Mouse (Mus musculus): ENCODE results near the gene Ano6. TPM values are rescaled to one million over a fixed set of nuclear protein-coding genes. Genes with fewer than 3 reads are reported as not detected.

The Ano6 gene
- total and polyA plus RNA-seq, 3 experiments, result 14.9 to 27.0 (median 18.4) TPM

- Histone ChIP-seq H3K36me3 (replicated peaks in 1 of 2; ENCODE audit: control insufficient read depth in 1 of 2, insufficient read depth in 1 of 2, low read length in 1 of 2) (peaks cover 15 to 28% of the 10 kb centered on the region in 2 experiments), H3K9ac (ENCODE audit: insufficient read depth, low read depth) (no peak overlapping the region), H3K27me3 (replicated peaks) (no peaks in the 10 kb centered on the region), H3K4me2 (ENCODE audit: insufficient read depth, low read depth, poor library complexity, severe bottlenecking) (no peak overlapping the region), H3K27ac (ENCODE audit: insufficient read depth, low read depth) (no peak overlapping the region), H3K4me1 (ENCODE audit: control insufficient read depth in 1 of 2, insufficient read depth in 2 of 2) (peaks cover 11 to 35% of the 10 kb centered on the region in 2 experiments), H3K79me2 (replicated peaks; ENCODE audit: control insufficient read depth, extremely low read depth, insufficient read depth, poor library complexity, severe bottlenecking) (no peaks in the 10 kb centered on the region), H3K4me3 (replicated peaks in 1 of 3; ENCODE audit: low read depth in 2 of 3, low read length in 2 of 3, poor library complexity in 1 of 3) (peak overlapping the region in 1 of 3 experiments; percentile 30), H3K9me3 (replicated peaks; ENCODE audit: low read length) (no peaks in the 10 kb centered on the region)
- in situ Hi-C loops (cut with MboI; ENCODE audit: low pct_ligation_motif_present, low pct_unique_long_range_greater_than_20kb, low sequenced_read_pairs) (no loop called here), dilution Hi-C loops (cut with MboI; ENCODE audit: extremely low pct_ligation_motif_present, extremely low pct_unique_long_range_greater_than_20kb, low sequenced_read_pairs) (no loop called here)
- no peak for DNase-seq (ENCODE audit: extremely low read depth)
- TF ChIP-seq BHLHE40 (IDR thresholded peaks at IDR 0.05; ENCODE audit: low read depth, low read length), result peak; percentile 28; the same call in 1 of the 2 replicates
- TF ChIP-seq MXI1 (IDR thresholded peaks at IDR 0.05; ENCODE audit: low read depth, low read length), result no peak
- TF ChIP-seq ZNF384 (IDR thresholded peaks at IDR 0.05; ENCODE audit: low read depth, low read length), result peak; percentile 57; the same call in 1 of the 2 replicates
- TF ChIP-seq POLR2AphosphoS2 (IDR thresholded peaks at IDR 0.05; ENCODE audit: low read depth, low read length), result no peak
- TF ChIP-seq TCF12 (IDR thresholded peaks at IDR 0.05; ENCODE audit: low read depth, low read length), result 0 out of 2 replicates have a peak, but pooled peaks have one; percentile 22
- TF ChIP-seq UBTF (IDR thresholded peaks at IDR 0.05; ENCODE audit: low read depth, low read length), result no peak
Measured at GRCm38 (mm10) chr15:95977169-95977938, 186.7 kb downstream of the Ano6 start.

DNA sequence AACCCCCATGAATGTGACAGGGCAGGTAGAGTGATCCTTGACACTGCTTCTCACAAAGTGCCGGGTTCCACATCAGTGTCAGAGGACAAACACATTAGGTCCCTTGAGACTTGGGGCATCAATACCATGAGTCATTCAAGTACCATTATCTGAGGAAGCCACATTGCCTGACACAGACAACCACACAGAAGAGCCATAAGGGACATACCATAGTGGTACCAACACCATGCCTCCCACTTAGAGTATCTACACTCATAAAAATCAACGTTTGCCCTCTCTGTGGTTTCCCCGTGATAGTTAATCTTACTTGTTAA is 187.3 kb downstream of the Ano6 start:
- Histone ChIP-seq H3K27ac (ENCODE audit: insufficient read depth, low read depth) (no peak overlapping the region), H3K4me1 (ENCODE audit: control insufficient read depth in 1 of 2, insufficient read depth in 2 of 2) (peaks cover 11 to 35% of the 10 kb centered on the region in 2 experiments), H3K4me2 (ENCODE audit: insufficient read depth, low read depth, poor library complexity, severe bottlenecking) (no peak overlapping the region), H3K27me3 (replicated peaks) (no peaks in the 10 kb centered on the region), H3K4me3 (replicated peaks in 1 of 3; ENCODE audit: low read depth in 2 of 3, low read length in 2 of 3, poor library complexity in 1 of 3) (peak overlapping the region in 1 of 3 experiments; percentile 30), H3K9me3 (replicated peaks; ENCODE audit: low read length) (no peaks in the 10 kb centered on the region), H3K36me3 (replicated peaks in 1 of 2; ENCODE audit: control insufficient read depth in 1 of 2, insufficient read depth in 1 of 2, low read length in 1 of 2) (peaks cover 11 to 23% of the 10 kb centered on the region in 2 experiments), H3K9ac (ENCODE audit: insufficient read depth, low read depth) (no peak overlapping the region), H3K79me2 (replicated peaks; ENCODE audit: control insufficient read depth, extremely low read depth, insufficient read depth, poor library complexity, severe bottlenecking) (no peaks in the 10 kb centered on the region)
- in situ Hi-C loops (cut with MboI; ENCODE audit: low pct_ligation_motif_present, low pct_unique_long_range_greater_than_20kb, low sequenced_read_pairs) (no loop called here), dilution Hi-C loops (cut with MboI; ENCODE audit: extremely low pct_ligation_motif_present, extremely low pct_unique_long_range_greater_than_20kb, low sequenced_read_pairs) (no loop called here)
- TF ChIP-seq BHLHE40 (IDR thresholded peaks at IDR 0.05; ENCODE audit: low read depth, low read length), result peak; percentile 1; the same call in 1 of the 2 replicates
- TF ChIP-seq NELFE (IDR thresholded peaks at IDR 0.05; ENCODE audit: low read depth, low read length), result no peak
- peak; percentile 76 for TF ChIP-seq EP300 (IDR thresholded peaks at IDR 0.05; ENCODE audit: low read length)
- TF ChIP-seq IRF4 (IDR thresholded peaks at IDR 0.05; ENCODE audit: low read depth, low read length), result peak; percentile 83
- peak; percentile 79 for TF ChIP-seq JUND (conservative IDR thresholded peaks at IDR 0.05; ENCODE audit: low read depth, low read length)
- TF ChIP-seq JUN (IDR thresholded peaks at IDR 0.05; ENCODE audit: insufficient read depth, low read depth, low read length), result peak; percentile 80
- no peak for TF ChIP-seq SIN3A (IDR thresholded peaks at IDR 0.05; ENCODE audit: low read length)
- no peak for TF ChIP-seq TCF12 (IDR thresholded peaks at IDR 0.05; ENCODE audit: low read depth, low read length)
- peak; percentile 80 for DNase-seq (ENCODE audit: extremely low read depth)

All from CH12.LX (cell line).